Mouse (Mus musculus) C2C12 (cell line): ENCODE measurements around the gene Sgsh. TPM values are rescaled to one million over a fixed set of nuclear protein-coding genes. Genes with fewer than 3 reads are reported as not detected.

ENCODE experiments used
- H3K27me3 ChIP-seq: one replicate; pipeline ENCODE4 v1.6.1; 2011; ENCODE audit not compliant: control insufficient read depth, insufficient read depth, insufficient read length
- H3K36me3 ChIP-seq: one replicate; pipeline ENCODE4 v1.6.1; 2011; ENCODE audit not compliant: control insufficient read depth, insufficient read depth
- H3K4me3 ChIP-seq: one replicate; pipeline ENCODE4 v1.5.1; 2011; ENCODE audit warnings: mild to moderate bottlenecking, control low read depth; ENCODE audit not compliant: poor library complexity, insufficient read depth, severe bottlenecking
- H3K79me2 ChIP-seq: one replicate; pipeline ENCODE4 v1.6.1; 2011; ENCODE audit not compliant: control insufficient read depth, insufficient read depth
- H3K79me3 ChIP-seq: one replicate; pipeline ENCODE4 v1.6.1; 2011; ENCODE audit warnings: low read depth, control low read depth
- H3ac ChIP-seq: one replicate; pipeline ENCODE3; 2011; ENCODE audit warnings: low read depth; ENCODE audit not compliant: control insufficient read depth, insufficient read length
- CEBPB ChIP-seq: IDR thresholded peaks from one replicate; pipeline ENCODE4 v1.6.1; 2011; ENCODE audit warnings: low read depth, mild to moderate bottlenecking, control low read depth, moderate library complexity
- CTCF ChIP-seq: IDR thresholded peaks from one replicate; pipeline ENCODE4 v1.5.1; 2011; ENCODE audit not compliant: control insufficient read depth, insufficient read depth, insufficient read length
- FOSL1 ChIP-seq: IDR thresholded peaks from one replicate; pipeline ENCODE4 v1.8.0; 2011; ENCODE audit warnings: mild to moderate bottlenecking, low read length; ENCODE audit not compliant: poor library complexity, insufficient read depth, severe bottlenecking
- MAX ChIP-seq: IDR thresholded peaks from one replicate; pipeline ENCODE4 v1.6.1; 2011; ENCODE audit warnings: mild to moderate bottlenecking, control low read depth
- MYOD1 ChIP-seq: IDR thresholded peaks from one replicate; pipeline ENCODE4 v1.6.1; 2011; ENCODE audit warnings: low read depth; ENCODE audit not compliant: control insufficient read depth, insufficient read length
- MYOG ChIP-seq: IDR thresholded peaks from one replicate; pipeline ENCODE4 v1.6.1; 2011; ENCODE audit not compliant: control insufficient read depth, insufficient read length; ENCODE audit errors: extremely low read depth
- USF1 ChIP-seq: IDR thresholded peaks from one replicate; pipeline ENCODE4 v1.6.1; 2011; ENCODE audit warnings: low read depth, mild to moderate bottlenecking, control low read depth, moderate library complexity
- polyA plus RNA-seq: library from polyadenylated mRNA; unstranded; fragments of >200 nt; fragmentation: generic; extraction: Trizol; gene quantifications from one replicate; pipeline ENCODE4 v1.2.1, GENCODE M21; 2012; ENCODE audit warnings: missing spikeins

Gene Sgsh
- polyA plus RNA-seq, 1 experiment, result 2.3 TPM

DNA sequence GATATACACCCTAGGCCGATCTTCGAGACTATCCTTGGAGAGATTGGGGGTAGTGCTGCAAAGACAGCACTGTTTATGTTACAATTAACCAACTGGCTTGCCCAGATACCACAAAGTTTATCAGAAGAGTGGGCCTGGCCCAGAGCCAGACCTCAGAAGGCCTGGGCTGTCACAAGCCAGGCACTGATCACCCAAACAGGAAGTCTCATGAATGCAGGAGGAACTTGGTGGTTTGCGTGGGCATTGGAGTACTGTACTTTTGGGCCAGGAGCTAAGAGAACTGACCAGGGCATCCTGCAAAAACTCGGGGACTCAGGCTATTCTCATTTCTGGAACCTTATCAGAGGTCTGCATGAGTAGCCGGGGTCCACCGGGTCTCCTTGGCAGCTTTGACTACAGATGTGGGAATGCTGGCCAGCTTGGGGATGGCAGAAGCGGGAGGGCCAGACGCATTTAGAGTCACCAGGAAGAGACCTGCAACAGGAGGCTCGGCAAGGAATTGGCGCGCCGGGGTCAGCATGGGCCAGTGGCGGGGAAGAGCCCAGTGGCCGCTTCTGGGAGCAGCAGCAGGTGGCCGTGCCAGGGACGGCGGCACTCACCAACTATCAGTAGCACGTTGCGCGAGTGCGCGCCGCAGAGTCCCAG lies 416 bp downstream of the Sgsh start:
- peak overlapping the region; percentile 43 for H3ac ChIP-seq

DNA sequence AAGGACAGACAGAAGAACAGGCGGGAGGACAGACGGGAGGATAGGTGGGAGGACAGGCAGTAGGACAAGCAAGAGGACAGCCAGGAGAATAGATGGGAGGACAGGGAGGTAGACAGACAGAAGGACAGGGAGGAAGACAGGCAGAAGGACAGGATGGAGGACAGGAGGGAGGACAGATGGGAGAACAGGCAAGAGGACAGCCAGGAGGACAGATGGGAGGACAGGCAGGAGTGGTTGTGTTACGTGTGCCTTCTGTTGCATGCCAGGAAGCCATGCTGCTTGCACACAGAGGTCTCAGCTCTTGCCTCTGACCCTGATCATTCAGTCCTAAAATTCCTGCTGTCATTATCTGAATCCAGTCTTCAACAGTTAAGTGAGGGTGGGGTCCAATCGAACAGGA lies 1.4 kb downstream of the Sgsh start:
- H3K4me3 ChIP-seq, result no peak overlapping the region
- no peak for TF ChIP-seq USF1
- no peak for TF ChIP-seq MYOG
- TF ChIP-seq FOSL1, result no peak
- TF ChIP-seq CTCF, result no peak
- TF ChIP-seq MAX, result no peak
- no peaks in the 10 kb centered on the region for H3K79me3 ChIP-seq
- no peak overlapping the region for H3ac ChIP-seq
- H3K27me3 ChIP-seq, result peaks cover 10% of the 10 kb centered on the region
- no peaks in the 10 kb centered on the region for H3K36me3 ChIP-seq
- no peaks in the 10 kb centered on the region for H3K79me2 ChIP-seq

More for the DNA sequence above, 416 bp downstream of the Sgsh start:
- peaks cover 10% of the 10 kb centered on the region for H3K27me3 ChIP-seq
- TF ChIP-seq FOSL1, result no peak
- no peak for TF ChIP-seq CEBPB
- TF ChIP-seq MYOG, result no peak
- no peak for TF ChIP-seq CTCF
- TF ChIP-seq MAX, result no peak
- no peak for TF ChIP-seq USF1
- no peak for TF ChIP-seq MYOD1
- no peaks in the 10 kb centered on the region for H3K79me3 ChIP-seq
- peak overlapping the region; percentile 39 for H3K4me3 ChIP-seq
- no peaks in the 10 kb centered on the region for H3K36me3 ChIP-seq
- H3K79me2 ChIP-seq, result no peaks in the 10 kb centered on the region

DNA sequence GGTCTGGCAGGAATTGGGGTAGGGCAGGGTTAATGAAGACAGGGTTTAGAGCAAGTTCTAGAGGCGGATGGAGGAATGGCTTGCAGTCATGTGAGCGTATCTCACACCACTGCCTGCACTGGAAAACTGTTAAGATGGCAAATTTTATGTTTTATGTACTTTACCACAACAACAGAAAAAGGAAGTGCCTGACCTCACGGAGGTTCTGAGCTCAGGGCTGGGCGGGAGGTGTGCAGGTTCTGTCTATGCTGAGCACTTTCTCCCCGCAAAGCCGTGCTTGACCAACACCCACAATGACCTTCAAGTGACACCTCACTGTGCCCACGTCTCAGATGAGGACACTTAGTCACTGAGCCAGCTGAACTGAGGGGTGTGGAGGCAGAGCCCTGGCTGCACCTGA lies 3.2 kb downstream of the Sgsh start:
- TF ChIP-seq CEBPB (no peak), USF1 (no peak), MAX (no peak), MYOD1 (no peak), CTCF (no peak), FOSL1 (no peak)
- Histone ChIP-seq H3ac (no peak overlapping the region), H3K79me3 (no peaks in the 10 kb centered on the region), H3K4me3 (no peak overlapping the region), H3K79me2 (no peaks in the 10 kb centered on the region), H3K36me3 (no peaks in the 10 kb centered on the region), H3K27me3 (peaks cover 10% of the 10 kb centered on the region)

DNA sequence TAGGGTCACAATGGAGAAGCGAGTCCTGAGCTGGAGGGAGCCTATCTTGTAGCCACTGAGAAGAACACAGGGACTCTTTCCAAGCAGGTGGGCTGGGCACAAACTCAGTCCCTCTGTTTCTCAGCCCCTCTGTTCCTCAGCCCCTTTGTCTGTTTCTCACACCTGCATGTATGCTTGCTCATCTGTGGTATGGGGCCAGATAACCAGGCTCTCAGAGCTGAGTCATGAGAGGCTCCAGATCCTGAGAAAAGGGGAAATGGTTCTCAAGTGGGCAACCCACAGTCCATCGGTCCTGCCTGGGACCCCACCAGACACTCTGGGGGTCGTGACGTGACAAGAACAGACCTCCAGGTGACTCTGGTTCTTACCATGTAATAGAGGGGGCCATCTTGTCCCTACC lies 8.2 kb downstream of the Sgsh start:
- peaks cover 36% of the 10 kb centered on the region for H3K27me3 ChIP-seq
- no peak overlapping the region for H3ac ChIP-seq
- H3K36me3 ChIP-seq, result no peaks in the 10 kb centered on the region
- TF ChIP-seq MAX, result no peak
- no peak for TF ChIP-seq MYOG
- no peak for TF ChIP-seq FOSL1
- TF ChIP-seq CTCF, result no peak
- TF ChIP-seq USF1, result no peak
- no peak for TF ChIP-seq MYOD1
- TF ChIP-seq CEBPB, result no peak
- no peak overlapping the region for H3K4me3 ChIP-seq
- no peaks in the 10 kb centered on the region for H3K79me3 ChIP-seq
- no peaks in the 10 kb centered on the region for H3K79me2 ChIP-seq

DNA sequence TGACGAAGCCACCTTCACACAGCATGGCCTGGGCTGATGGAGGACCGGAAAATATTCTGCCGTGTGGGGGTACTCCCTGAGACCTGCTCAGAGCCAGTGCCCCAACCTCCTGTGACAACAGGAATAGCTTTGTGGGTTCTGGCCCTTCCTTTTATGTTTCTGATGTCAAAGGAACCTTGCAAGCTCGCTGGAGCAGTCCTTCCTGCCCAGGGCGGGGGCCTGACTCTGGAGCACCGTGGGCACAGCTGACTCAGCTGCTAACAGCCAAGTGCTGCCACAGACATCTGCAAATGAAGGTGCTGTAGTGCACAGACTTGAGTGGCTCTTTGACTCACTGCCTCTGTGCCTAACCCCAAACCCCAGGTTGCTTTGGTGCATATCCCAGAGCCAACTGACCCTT lies 10.5 kb downstream of the Sgsh start:
- no peak for TF ChIP-seq MAX
- no peak for TF ChIP-seq FOSL1
- no peak for TF ChIP-seq CTCF
- TF ChIP-seq USF1, result no peak
- no peak for TF ChIP-seq MYOG
- no peak for TF ChIP-seq MYOD1
- TF ChIP-seq CEBPB, result no peak
- Histone ChIP-seq H3K27me3 (peaks cover 38% of the 10 kb centered on the region), H3K79me2 (no peaks in the 10 kb centered on the region), H3K36me3 (no peaks in the 10 kb centered on the region), H3K79me3 (no peaks in the 10 kb centered on the region), H3ac (no peak overlapping the region), H3K4me3 (no peak overlapping the region)

DNA sequence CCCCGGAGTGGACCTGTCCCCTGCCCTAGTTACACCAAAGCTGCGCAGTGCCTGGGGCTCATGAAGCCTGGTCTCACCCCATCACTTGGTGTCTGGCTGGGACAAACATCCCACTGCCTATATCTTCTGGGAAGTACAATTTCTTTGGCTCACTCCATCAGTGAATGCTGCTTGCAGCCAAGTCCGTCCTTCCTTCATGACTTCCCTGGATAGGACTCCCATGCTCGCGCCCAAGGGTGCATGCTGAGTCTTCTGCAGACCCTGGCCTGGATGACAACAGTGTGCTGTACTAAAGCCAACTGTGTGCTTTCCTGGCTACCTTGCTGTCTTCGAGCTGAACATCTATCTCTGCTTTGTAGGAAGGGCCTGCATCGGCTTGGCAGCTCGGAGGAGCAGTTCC lies 11.2 kb downstream of the Sgsh start:
- no peak overlapping the region for H3K4me3 ChIP-seq
- H3K79me2 ChIP-seq, result no peaks in the 10 kb centered on the region
- peaks cover 38% of the 10 kb centered on the region for H3K27me3 ChIP-seq
- no peak overlapping the region for H3ac ChIP-seq
- TF ChIP-seq FOSL1 (no peak), MYOG (no peak), CEBPB (no peak), CTCF (no peak), MYOD1 (no peak), MAX (no peak), USF1 (no peak)
- no peaks in the 10 kb centered on the region for H3K36me3 ChIP-seq
- H3K79me3 ChIP-seq, result no peaks in the 10 kb centered on the region
